Mouse (Mus musculus) urinary bladder, adult 2 months (tissue): ENCODE results near the gene Gdf5. TPM values are rescaled to one million over a fixed set of nuclear protein-coding genes. Genes with fewer than 3 reads are reported as not detected.
"Not testable (repeated sequence)": the region's sequence is repeated elsewhere in the genome, so short reads cannot be mapped to it uniquely, and the experiment has no call there.

ENCODE experiments used
- DNase-seq: peaks from one replicate; pipeline ENCODE4 v3.0.0; 2022; ENCODE audit warnings: low spot score
- polyA plus RNA-seq: library from polyadenylated mRNA; depleted of rRNA; stranded (reverse); fragments of >200 nt; gene quantifications from 2 replicates; pipeline ENCODE4 v1.2.3, GENCODE M21; 2012; rRNA removed

Gdf5 gene
- polyA plus RNA-seq, 1 experiment = 1.7 TPM

- DNase-seq = no peak
These were observed 3.3 kb downstream of the Gdf5 start for GRCm38 (mm10) chr2:155941697-155942442.

GRCm38 (mm10) chr2:155940681-155941080 is 4.5 kb downstream of the Gdf5 start, which contains the start of gene Gm15557:
Gene Gm15557 (plus strand): TSS chr2:155940728.
- DNase-seq = no peak

- DNase-seq = no peak
These were observed 5.2 kb downstream of the Gdf5 start for GRCm38 (mm10) chr2:155939897-155940529.

GRCm38 (mm10) chr2:155929531-155930442 is 15.4 kb downstream of the Gdf5 start, which contains the start of gene Uqcc1:
Gene Uqcc1 (minus strand): TSS chr2:155930310.
- peak; percentile 71 for DNase-seq

GRCm38 (mm10) chr2:155928711-155929345 is 16.3 kb downstream of the Gdf5 start:
- no peak for DNase-seq

- not testable (repeated sequence) for DNase-seq
These were observed 20.0 kb downstream of the Gdf5 start for GRCm38 (mm10) chr2:155925213-155925612.

GRCm38 (mm10) chr2:155923143-155923542 is 22.0 kb downstream of the Gdf5 start:
- DNase-seq = no peak

- no peak for DNase-seq
These were observed 30.5 kb downstream of the Gdf5 start for GRCm38 (mm10) chr2:155914684-155915083.

GRCm38 (mm10) chr2:155903632-155904008 is 41.5 kb downstream of the Gdf5 start:
- no peak for DNase-seq

GRCm38 (mm10) chr2:155902989-155903631 is 42.1 kb downstream of the Gdf5 start:
- no peak for DNase-seq

- DNase-seq = no peak
These were observed 50.0 kb downstream of the Gdf5 start for GRCm38 (mm10) chr2:155895046-155895735.

GRCm38 (mm10) chr2:155894307-155895045 is 50.7 kb downstream of the Gdf5 start:
- no peak for DNase-seq

Other genes starting within 250 kb of the Gdf5 start
- 56.1 and 78.7 TPM in 2 replicates for gene Edem2, start 215.9 kb downstream of the Gdf5 start, polyA plus RNA-seq
- gene Gm17581, start 209.5 kb downstream of the Gdf5 start, polyA plus RNA-seq = not detected in 2 replicates
- 19.3 and 21.2 TPM in 2 replicates for gene Procr, start 194.2 kb downstream of the Gdf5 start, polyA plus RNA-seq
- gene Mmp24, start 170.0 kb downstream of the Gdf5 start, polyA plus RNA-seq = 0.04 and 0.09 TPM in 2 replicates
- gene BC029722, start 125.9 kb downstream of the Gdf5 start, polyA plus RNA-seq = 42.8 and 48.4 TPM in 2 replicates
- 63.3 and 65.9 TPM in 2 replicates for gene Eif6, start 118.4 kb downstream of the Gdf5 start, polyA plus RNA-seq
- 2.6 and 3.7 TPM in 2 replicates for gene Fam83c, start 110.5 kb downstream of the Gdf5 start, polyA plus RNA-seq
- 47.0 and 60.2 TPM in 2 replicates for gene Uqcc1, start 15.1 kb downstream of the Gdf5 start, polyA plus RNA-seq
- not detected in 2 replicates for gene Gm15557, start 4.6 kb downstream of the Gdf5 start, polyA plus RNA-seq
- 11.7 and 13.4 TPM in 2 replicates for gene Cep250, start 11.1 kb upstream of the Gdf5 start, polyA plus RNA-seq
- 2.3 and 4.7 TPM in 2 replicates for gene 6430550D23Rik, start 62.6 kb upstream of the Gdf5 start, polyA plus RNA-seq
- gene Ergic3, start 62.7 kb upstream of the Gdf5 start, polyA plus RNA-seq = 190 and 196 TPM in 2 replicates
- gene Fer1l4, start 107.6 kb upstream of the Gdf5 start, polyA plus RNA-seq = 121 and 126 TPM in 2 replicates
- 4.4 and 5.1 TPM in 2 replicates for gene Spag4, start 119.8 kb upstream of the Gdf5 start, polyA plus RNA-seq
- 46.2 and 60.5 TPM in 2 replicates for gene Cpne1, start 166.6 kb upstream of the Gdf5 start, polyA plus RNA-seq
- 4.6 and 7.5 TPM in 2 replicates for gene Rbm12, start 166.6 kb upstream of the Gdf5 start, polyA plus RNA-seq
- 4.2 and 5.1 TPM in 2 replicates for gene Gm28036, start 181.7 kb upstream of the Gdf5 start, polyA plus RNA-seq
- 210 and 265 TPM in 2 replicates for gene Romo1, start 198.7 kb upstream of the Gdf5 start, polyA plus RNA-seq
- 38.6 and 49.2 TPM in 2 replicates for gene Nfs1, start 198.8 kb upstream of the Gdf5 start, polyA plus RNA-seq
- gene Rbm39, start 234.9 kb upstream of the Gdf5 start, polyA plus RNA-seq = 131 and 161 TPM in 2 replicates